Mouse (Mus musculus): ENCODE measurements at regions not wholly inside any gene's neighbourhood (a gene's known extent, or its start where the extent isn't known, plus 50 kb on each side); places are given as distances from the start of the nearest gene placed in this dataset.

DNA sequence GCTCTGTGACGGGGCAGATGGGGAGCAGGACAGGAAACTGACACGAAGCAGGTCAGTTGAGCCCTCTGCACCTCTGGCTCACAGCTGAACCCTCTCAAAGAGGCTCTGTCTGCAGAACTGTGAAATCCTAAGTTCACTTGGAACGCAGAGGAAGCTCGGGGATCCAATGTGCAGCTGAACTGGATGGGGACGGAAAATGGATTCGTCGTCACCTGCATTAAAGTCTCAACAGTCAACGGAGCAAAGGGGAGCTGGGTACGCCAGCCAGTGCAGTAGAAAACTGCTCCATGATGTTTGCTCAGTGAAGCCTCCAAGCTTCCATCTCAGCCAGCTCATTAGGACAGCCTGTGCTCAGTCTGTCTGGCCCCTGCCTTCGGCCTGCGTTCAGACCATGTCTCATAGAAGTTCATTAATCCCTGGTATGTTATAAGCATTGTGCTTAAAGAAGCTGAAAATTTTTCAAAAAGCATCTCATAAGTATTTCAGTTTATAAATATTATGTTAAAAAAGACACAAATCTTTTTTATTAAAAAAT, 199.3 kb upstream of the Pabpc6 start:
- 90% methylated on average over 11 of the region's 11 CpGs for WGBS
- Histone ChIP-seq H3K9ac (replicated peaks; ENCODE audit: low read length, poor library complexity, severe bottlenecking) (no peak overlapping the region), H3K27me3 (ENCODE audit: insufficient read depth, low read length) (no peaks in the 10 kb centered on the region), H3K36me3 (ENCODE audit: insufficient read depth, low read length) (no peaks in the 10 kb centered on the region), H3K4me1 (ENCODE audit: insufficient read depth, low read length) (no peaks in the 10 kb centered on the region), H3K9me3 (ENCODE audit: low read length) (no peaks in the 10 kb centered on the region), H3K4me2 (ENCODE audit: low read depth, low read length, poor library complexity, severe bottlenecking) (no peak overlapping the region), H3K27ac (ENCODE audit: low read depth, low read length) (no peak overlapping the region), H3K4me3 (ENCODE audit: low read depth, low read length) (no peak overlapping the region)
- no peak for TF ChIP-seq CTCF (IDR thresholded peaks at IDR 0.05)
- no peak for DNase-seq (ENCODE audit: low spot score)
- no peak for ATAC-seq (ENCODE audit: low FRiP score)

DNA sequence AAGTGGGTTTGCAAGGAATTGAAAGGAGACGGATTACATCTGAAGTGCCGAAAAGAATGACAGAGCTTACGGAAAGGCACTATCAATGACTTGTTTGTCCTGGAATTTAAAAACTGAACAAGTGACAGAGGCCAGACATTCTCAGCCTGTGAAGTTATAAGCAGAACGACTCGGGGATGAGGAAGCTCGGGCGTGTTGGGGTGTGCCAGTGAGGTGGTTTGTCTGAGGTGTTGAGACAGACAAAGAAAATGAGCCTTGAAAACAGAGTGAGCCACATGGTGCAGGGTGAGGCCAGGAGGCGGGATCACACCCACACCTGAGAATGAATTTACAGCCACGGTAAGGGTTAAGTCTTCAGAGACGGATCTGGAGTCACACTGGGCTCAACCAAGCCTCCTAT, 194.7 kb upstream of the Pabpc6 start:
- Histone ChIP-seq H3K9ac (replicated peaks; ENCODE audit: low read length, poor library complexity, severe bottlenecking) (no peak overlapping the region), H3K4me2 (ENCODE audit: low read depth, low read length, poor library complexity, severe bottlenecking) (no peak overlapping the region), H3K36me3 (ENCODE audit: insufficient read depth, low read length) (no peaks in the 10 kb centered on the region), H3K27ac (ENCODE audit: low read depth, low read length) (no peak overlapping the region), H3K4me1 (ENCODE audit: insufficient read depth, low read length) (peaks cover 3% of the 10 kb centered on the region; the same call in 1 of the 2 replicates), H3K9me3 (ENCODE audit: low read length) (no peaks in the 10 kb centered on the region), H3K4me3 (ENCODE audit: low read depth, low read length) (no peak overlapping the region), H3K27me3 (ENCODE audit: insufficient read depth, low read length) (no peaks in the 10 kb centered on the region)
- no peak for TF ChIP-seq CTCF (IDR thresholded peaks at IDR 0.05)
- DNase-seq (ENCODE audit: low spot score) (no peak), ATAC-seq (ENCODE audit: low FRiP score) (no peak)
- WGBS: 71% methylated on average over 10 of the region's 10 CpGs

DNA sequence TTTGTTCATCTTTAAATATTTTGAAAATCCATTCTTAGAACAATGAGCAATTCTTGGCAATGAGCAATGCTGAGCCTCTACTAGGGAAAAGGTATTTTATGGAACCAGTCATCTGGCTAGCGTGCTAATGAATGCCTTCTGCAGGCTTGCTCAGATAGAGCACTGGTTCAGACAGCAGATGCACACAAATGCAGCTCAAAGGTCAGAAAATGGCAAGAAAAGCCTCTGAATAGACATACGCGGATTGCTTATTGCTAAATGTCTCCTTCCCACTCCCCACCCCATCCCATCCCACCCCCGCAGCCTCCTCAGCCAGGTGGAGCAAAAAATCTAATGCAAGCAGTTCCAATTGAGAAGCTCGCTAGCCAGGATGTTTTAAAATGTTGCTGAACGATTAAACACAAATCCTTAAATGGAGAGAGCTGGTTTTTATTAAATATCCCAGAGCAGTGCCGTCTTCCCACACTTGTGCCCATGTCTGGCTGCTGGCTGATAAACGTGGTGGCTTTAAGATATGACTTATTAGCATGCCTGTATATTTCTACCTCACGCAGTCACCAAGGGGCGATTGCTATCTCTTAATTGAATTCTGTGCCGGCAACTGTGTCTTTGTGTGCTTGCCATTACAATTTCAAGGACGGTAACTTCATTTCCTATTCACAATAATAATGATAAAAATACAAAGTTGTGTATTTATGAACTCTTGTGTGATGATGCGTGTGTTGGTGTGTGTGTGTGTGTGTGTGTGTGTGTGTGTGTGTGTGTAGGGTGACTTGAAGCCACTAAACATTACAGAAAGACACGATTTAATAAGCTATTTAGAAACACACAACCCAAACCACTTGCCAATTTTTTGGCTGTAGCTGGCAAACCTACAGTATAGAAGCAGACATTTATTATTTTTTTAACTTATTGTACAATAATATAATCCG, 192.7 kb upstream of the Pabpc6 start:
- H3K4me2 ChIP-seq (ENCODE audit: low read depth, low read length, poor library complexity, severe bottlenecking): no peak overlapping the region
- no peak for DNase-seq (ENCODE audit: low spot score)
- no peak overlapping the region for H3K4me3 ChIP-seq (ENCODE audit: low read depth, low read length)
- ATAC-seq (ENCODE audit: low FRiP score): no peak
- 42% methylated on average over 15 of the region's 15 CpGs for WGBS
- H3K27me3 ChIP-seq (ENCODE audit: insufficient read depth, low read length): no peaks in the 10 kb centered on the region
- no peak for TF ChIP-seq CTCF (IDR thresholded peaks at IDR 0.05)
- no peak overlapping the region for H3K9ac ChIP-seq (replicated peaks; ENCODE audit: low read length, poor library complexity, severe bottlenecking)
- H3K27ac ChIP-seq (ENCODE audit: low read depth, low read length): peak overlapping the region; percentile 58
- peaks cover 3% of the 10 kb centered on the region; the same call in 1 of the 2 replicates for H3K4me1 ChIP-seq (ENCODE audit: insufficient read depth, low read length)
- no peaks in the 10 kb centered on the region for H3K36me3 ChIP-seq (ENCODE audit: insufficient read depth, low read length)
- H3K9me3 ChIP-seq (ENCODE audit: low read length): no peaks in the 10 kb centered on the region

DNA sequence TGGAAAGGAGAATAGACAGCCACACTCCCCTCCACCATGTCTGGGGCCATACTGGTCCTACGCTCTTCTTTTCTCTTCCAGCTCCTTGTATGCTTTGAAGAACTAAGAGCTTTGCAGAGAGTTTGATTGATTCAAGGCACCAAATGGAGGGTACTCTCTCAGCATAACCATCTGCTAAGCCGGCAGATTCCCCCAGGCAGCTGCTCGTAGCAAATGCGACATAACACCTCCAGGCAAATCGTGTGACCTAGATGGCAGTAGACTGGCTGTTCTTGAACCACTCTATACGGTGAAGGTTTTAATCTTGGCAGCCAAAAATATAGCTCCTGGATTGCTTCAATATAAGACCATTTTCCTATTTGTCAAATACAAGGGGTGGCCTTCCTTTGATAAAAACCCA, 191.8 kb upstream of the Pabpc6 start:
- DNase-seq (ENCODE audit: low spot score): no peak
- no peak for ATAC-seq (ENCODE audit: low FRiP score)

DNA sequence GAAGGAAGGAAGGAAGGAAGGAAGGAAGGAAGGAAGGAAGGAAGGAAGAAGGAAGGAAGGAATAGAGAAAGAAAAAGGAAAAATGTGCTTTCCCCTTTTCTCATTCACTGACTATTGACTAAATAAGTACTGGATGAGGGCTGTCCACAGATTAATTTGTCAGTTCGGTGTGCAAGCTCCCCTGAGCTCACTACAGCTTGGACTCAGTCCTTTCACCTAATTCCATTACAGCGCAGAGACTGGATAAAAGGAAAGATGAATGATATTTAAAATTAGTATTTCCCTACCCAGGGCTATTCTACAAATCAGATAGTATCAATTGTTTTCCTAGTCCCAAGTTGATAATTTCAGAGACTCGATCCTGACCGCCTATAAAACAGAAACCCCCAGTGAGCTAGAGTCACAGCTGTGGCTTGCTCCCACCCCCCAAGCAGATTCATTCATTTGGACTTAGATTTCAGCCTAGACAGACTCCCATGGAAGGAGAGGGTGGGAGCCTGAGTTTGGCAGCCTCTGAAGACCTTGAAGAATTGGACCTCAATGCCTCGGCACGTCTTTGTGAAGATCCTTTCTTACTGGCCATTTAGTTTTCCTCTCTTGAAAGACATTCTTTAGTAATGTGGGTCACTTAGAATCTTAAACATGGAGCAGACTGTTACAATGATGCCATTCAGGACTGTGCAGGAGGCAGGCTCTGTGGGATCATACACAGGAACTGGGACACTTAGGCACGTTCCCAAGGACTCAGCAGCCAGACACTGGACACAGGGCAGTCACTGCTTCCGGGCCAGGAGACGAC, 179.2 kb upstream of the Pabpc6 start:
- ATAC-seq (ENCODE audit: low FRiP score) (peak; percentile 85), DNase-seq (ENCODE audit: low spot score) (peak; percentile 84)
- Histone ChIP-seq H3K4me2 (ENCODE audit: low read depth, low read length, poor library complexity, severe bottlenecking) (no peak overlapping the region), H3K9ac (replicated peaks; ENCODE audit: low read length, poor library complexity, severe bottlenecking) (no peak overlapping the region), H3K9me3 (ENCODE audit: low read length) (no peaks in the 10 kb centered on the region), H3K27ac (ENCODE audit: low read depth, low read length) (peak overlapping the region; percentile 40; the same call in 1 of the 2 replicates), H3K4me1 (ENCODE audit: insufficient read depth, low read length) (no peaks in the 10 kb centered on the region), H3K36me3 (ENCODE audit: insufficient read depth, low read length) (no peaks in the 10 kb centered on the region), H3K27me3 (ENCODE audit: insufficient read depth, low read length) (no peaks in the 10 kb centered on the region), H3K4me3 (ENCODE audit: low read depth, low read length) (no peak overlapping the region)
- no peak for TF ChIP-seq CTCF (IDR thresholded peaks at IDR 0.05)
- 27% methylated on average over 9 of the region's 9 CpGs for WGBS

More for the DNA sequence above, 191.8 kb upstream of the Pabpc6 start:
- no peaks in the 10 kb centered on the region for H3K36me3 ChIP-seq (ENCODE audit: insufficient read depth, low read length)
- no peaks in the 10 kb centered on the region for H3K27me3 ChIP-seq (ENCODE audit: insufficient read depth, low read length)
- H3K4me1 ChIP-seq (ENCODE audit: insufficient read depth, low read length): peaks cover 3% of the 10 kb centered on the region; the same call in 1 of the 2 replicates
- H3K9me3 ChIP-seq (ENCODE audit: low read length): 0 out of 2 replicates have a peak, but pooled peaks cover 3% of the 10 kb centered on the region
- H3K4me3 ChIP-seq (ENCODE audit: low read depth, low read length): no peak overlapping the region
- H3K4me2 ChIP-seq (ENCODE audit: low read depth, low read length, poor library complexity, severe bottlenecking): no peak overlapping the region
- H3K9ac ChIP-seq (replicated peaks; ENCODE audit: low read length, poor library complexity, severe bottlenecking): no peak overlapping the region
- peak overlapping the region; percentile 58 for H3K27ac ChIP-seq (ENCODE audit: low read depth, low read length)
- 50% methylated on average over 6 of the region's 6 CpGs for WGBS
- no peak for TF ChIP-seq CTCF (IDR thresholded peaks at IDR 0.05)
